9 mouse cellular contexts compared by ENCODE assay signal in the genomic region with DNA sequence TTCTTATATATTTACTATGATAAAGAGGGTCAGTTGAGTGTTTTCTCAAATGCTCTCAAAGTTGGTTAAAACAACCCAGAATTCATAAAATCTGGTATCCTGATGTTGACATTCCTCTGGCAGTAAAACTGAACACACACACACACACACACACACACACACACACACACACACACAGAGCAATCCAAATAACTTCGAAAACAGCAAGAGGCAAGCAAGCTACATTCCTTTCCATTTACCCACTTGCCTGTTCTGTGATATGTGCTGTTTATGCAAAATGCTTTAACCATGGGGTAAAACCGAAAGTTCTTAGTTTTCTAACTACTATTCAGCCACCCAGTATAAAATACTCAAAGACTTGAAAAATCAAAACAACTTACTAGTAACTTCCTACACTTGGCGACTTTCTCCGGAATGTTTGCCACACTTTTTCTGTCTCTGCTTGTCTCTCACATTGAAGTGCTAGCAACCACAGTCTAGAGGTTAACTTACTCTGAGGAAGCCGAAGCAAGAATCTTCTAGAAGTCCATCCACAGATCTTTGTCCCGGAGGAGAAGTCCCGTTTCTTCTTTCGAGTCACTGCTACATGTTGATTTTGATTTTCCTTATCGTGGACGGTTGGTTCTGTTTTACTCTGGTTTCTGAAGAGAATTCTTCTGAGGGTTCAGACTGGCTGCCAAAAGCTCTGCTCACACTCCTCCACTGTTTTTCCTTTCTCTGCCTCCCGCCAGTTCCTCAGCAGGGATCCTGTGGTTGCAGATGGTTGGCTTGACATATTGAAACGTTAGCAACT. TPM values are rescaled to one million over a fixed set of nuclear protein-coding genes. Genes with fewer than 3 reads are reported as not detected.
DNase-seq lines count a peak whose midpoint lies in the region; ATAC-seq and TF ChIP-seq lines count a peak whose summit lies in the region.
"Had no signal": no experiment of that assay in that cellular context is flagged by ENCODE, and none has a peak within 500 bp of the region (broad histone marks: within the 10 kb centered on the region; RNA-seq: fewer than 3 reads in every experiment).

A gene (minus strand): TSS at position 738 of the 793 bp plus-strand sequence.

- WGBS in kidney, embryonic 16.5 days, result 54% methylated on average over 12 of the region's 12 CpGs
- WGBS in kidney, embryonic 14.5 days, result 55% methylated on average over 12 of the region's 12 CpGs
- 52% methylated on average over 12 of the region's 12 CpGs for WGBS in hindbrain, embryonic 14.5 days
- 37% methylated on average over 12 of the region's 12 CpGs for WGBS in limb, embryonic 14.5 days

- no peaks in the 10 kb centered on the region for H3K36me3 ChIP-seq in kidney, embryonic 16.5 days (ENCODE audit: insufficient read depth, low read length)
- no peaks in the 10 kb centered on the region for H3K36me3 ChIP-seq in kidney, embryonic 14.5 days (ENCODE audit: control insufficient read depth, insufficient read depth, low read length)
- H3K36me3 ChIP-seq in hindbrain, embryonic 14.5 days (replicated peaks; ENCODE audit: control insufficient read depth, insufficient read depth), result no peaks in the 10 kb centered on the region
- H3K36me3 ChIP-seq in limb, embryonic 14.5 days (ENCODE audit: control insufficient read depth, insufficient read depth, low read length), result no peaks in the 10 kb centered on the region
- H3K36me3 ChIP-seq: G1E had no signal

- no peak for TF ChIP-seq POLR2A in limb, embryonic 14.5 days (IDR thresholded peaks at IDR 0.05; ENCODE audit: borderline replicate concordance, extremely low read depth, insufficient read depth, insufficient read length)

- H3K9ac ChIP-seq in kidney, embryonic 16.5 days (replicated peaks; ENCODE audit: low read length), result no peak within 1 kb of the TSS
- H3K9ac ChIP-seq in kidney, embryonic 14.5 days (ENCODE audit: low read depth, low read length), result no peak within 1 kb of the TSS
- H3K9ac ChIP-seq in hindbrain, embryonic 14.5 days, result no peak within 1 kb of the TSS
- H3K9ac ChIP-seq in limb, embryonic 14.5 days (ENCODE audit: low read depth, low read length, severe bottlenecking), result peak within 1 kb of the TSS; percentile 0; the same call in 1 of the 2 replicates

- ATAC-seq in kidney, embryonic 16.5 days (ENCODE audit: low FRiP score, low TSS enrichment), result no peak
- ATAC-seq in kidney, embryonic 14.5 days (ENCODE audit: low FRiP score, low TSS enrichment), result no peak
- no peak for ATAC-seq in hindbrain, embryonic 14.5 days (ENCODE audit: low FRiP score)
- peak; percentile 62; the same call in 1 of the 2 replicates for ATAC-seq in limb, embryonic 14.5 days (ENCODE audit: low FRiP score, low read depth)

- 0 out of 2 replicates have a peak, but pooled peaks cover 2% of the 10 kb centered on the region for H3K4me1 ChIP-seq in kidney, embryonic 16.5 days (ENCODE audit: insufficient read depth, low read length)
- no peaks in the 10 kb centered on the region for H3K4me1 ChIP-seq in kidney, embryonic 14.5 days (ENCODE audit: control insufficient read depth, insufficient read depth, low read length)
- no peaks in the 10 kb centered on the region for H3K4me1 ChIP-seq in hindbrain, embryonic 14.5 days (replicated peaks; ENCODE audit: control insufficient read depth, insufficient read depth, low read length)
- no peaks in the 10 kb centered on the region for H3K4me1 ChIP-seq in limb, embryonic 14.5 days (ENCODE audit: control insufficient read depth, insufficient read depth, low read length)

- H3K9me3 ChIP-seq in kidney, embryonic 16.5 days (ENCODE audit: low read length), result no peaks in the 10 kb centered on the region
- H3K9me3 ChIP-seq in kidney, embryonic 14.5 days (ENCODE audit: control insufficient read depth, low read length), result no peaks in the 10 kb centered on the region
- no peaks in the 10 kb centered on the region for H3K9me3 ChIP-seq in hindbrain, embryonic 14.5 days (ENCODE audit: control insufficient read depth, low read length)
- H3K9me3 ChIP-seq in limb, embryonic 14.5 days (ENCODE audit: control insufficient read depth, low read length), result no peaks in the 10 kb centered on the region

- H3K4me3 ChIP-seq in kidney, embryonic 16.5 days (ENCODE audit: low read length), result peak within 1 kb of the TSS; percentile 4; the same call in 1 of the 2 replicates
- no peak within 1 kb of the TSS; the same call in 1 of the 2 replicates for H3K4me3 ChIP-seq in kidney, embryonic 14.5 days (ENCODE audit: low read length)
- no peak within 1 kb of the TSS; the same call in 1 of the 2 replicates for H3K4me3 ChIP-seq in hindbrain, embryonic 14.5 days (replicated peaks; ENCODE audit: low read length)
- peak within 1 kb of the TSS; percentile 19 for H3K4me3 ChIP-seq in limb, embryonic 14.5 days (replicated peaks; ENCODE audit: low read length)

- peak within 1 kb of the TSS; percentile 26; the same call in 1 of the 2 replicates for H3K27ac ChIP-seq in kidney, embryonic 16.5 days (ENCODE audit: low read length)
- no peak within 1 kb of the TSS for H3K27ac ChIP-seq in kidney, embryonic 14.5 days (ENCODE audit: low read depth, low read length)
- 0 out of 2 replicates have a peak within 1 kb of the TSS, but pooled peaks have one; percentile 4 for H3K27ac ChIP-seq in hindbrain, embryonic 14.5 days
- peak within 1 kb of the TSS; percentile 70 for H3K27ac ChIP-seq in limb, embryonic 14.5 days (replicated peaks; ENCODE audit: low read depth, low read length)

- H3K27me3 ChIP-seq in kidney, embryonic 16.5 days (ENCODE audit: insufficient read depth, low read length), result no peaks in the 10 kb centered on the region
- no peaks in the 10 kb centered on the region for H3K27me3 ChIP-seq in kidney, embryonic 14.5 days (ENCODE audit: control insufficient read depth, insufficient read depth, low read length)
- no peaks in the 10 kb centered on the region for H3K27me3 ChIP-seq in hindbrain, embryonic 14.5 days (ENCODE audit: control insufficient read depth, insufficient read depth, low read length)
- no peaks in the 10 kb centered on the region for H3K27me3 ChIP-seq in limb, embryonic 14.5 days (ENCODE audit: control insufficient read depth, insufficient read depth, low read length)

- no peak for DNase-seq in adrenal gland, postnatal 36 days
- peak; percentile 23 to 66 for DNase-seq in frontal cortex, adult 2 months (ENCODE audit: extremely low spot score in 1 of 2, low spot score in 1 of 2)
- no peak for DNase-seq in hindbrain, embryonic 14.5 days (ENCODE audit: low spot score)
- DNase-seq in limb, embryonic 14.5 days (ENCODE audit: low spot score), result peak; percentile 69
- DNase-seq in right cerebral cortex, postnatal 25 days, result peak; percentile 30
- DNase-seq in thymus, postnatal 4 days, result no peak

- peak within 1 kb of the TSS; percentile 3; the same call in 1 of the 2 replicates for H3K4me2 ChIP-seq in kidney, embryonic 16.5 days (replicated peaks; ENCODE audit: low read depth, low read length)
- H3K4me2 ChIP-seq in kidney, embryonic 14.5 days (replicated peaks; ENCODE audit: low read depth, low read length), result no peak within 1 kb of the TSS; the same call in 1 of the 2 replicates
- H3K4me2 ChIP-seq in hindbrain, embryonic 14.5 days (replicated peaks), result 0 out of 2 replicates have a peak within 1 kb of the TSS, but pooled peaks have one; percentile 4
- peak within 1 kb of the TSS; percentile 22 for H3K4me2 ChIP-seq in limb, embryonic 14.5 days (replicated peaks; ENCODE audit: low read depth, low read length, severe bottlenecking)

RNA-seq across cellular contexts. Expression of the gene that starts here (rescaled TPM):
- 1.0 and 1.1 TPM in 2 replicates for polyA plus RNA-seq in kidney, embryonic 16.5 days (2015; fragmentation: Nextera tagmentation; extraction: Ambion mirVana)
- polyA plus RNA-seq in kidney, embryonic 14.5 days (2014; fragmentation: Nextera tagmentation; extraction: Ambion mirVana), result 0.40 and 1.2 TPM in 2 replicates
- 10 to 100 TPM; 18.7 to 19.9 TPM for total RNA-seq in adrenal gland, postnatal 36 days (2021)
- 2.5 and 3.4 TPM in 2 replicates for polyA plus RNA-seq in frontal cortex, adult 2 months (2012; rRNA removed)
- polyA plus RNA-seq in hindbrain, embryonic 14.5 days (2014; fragmentation: Nextera tagmentation; extraction: Ambion mirVana), result 5.2 and 5.6 TPM in 2 replicates
- 10.4 and 10.6 TPM in 2 replicates for polyA plus RNA-seq in limb, embryonic 14.5 days (2012; rRNA removed)
- polyA plus RNA-seq in limb, embryonic 14.5 days (2014; fragmentation: Nextera tagmentation; extraction: Ambion mirVana), result 12.1 and 12.7 TPM in 2 replicates
- polyA plus RNA-seq: G1E had no signal

Comparison
In these comparisons a context has a peak if more than half of its experiments do, and no peak if none do; other contexts are left out.
1. H3K4me3 ChIP-seq: peak in kidney, embryonic 16.5 days (single experiment) and limb, embryonic 14.5 days (single experiment); none in kidney, embryonic 14.5 days (single experiment) and hindbrain, embryonic 14.5 days (single experiment).
2. DNase-seq: peak in frontal cortex, adult 2 months (2 of 2), limb, embryonic 14.5 days (single experiment) and right cerebral cortex, postnatal 25 days (single experiment); none in adrenal gland, postnatal 36 days (0 of 2), hindbrain, embryonic 14.5 days (single experiment) and thymus, postnatal 4 days (single experiment).